Mouse (Mus musculus) hindbrain, embryonic 13.5 days (tissue): Measurements from ENCODE around the gene Mfsd9. TPM values are rescaled to one million over a fixed set of nuclear protein-coding genes. Genes with fewer than 3 reads are reported as not detected.

Experiments used
- ATAC-seq: fragments of 200-750 bp; cut with Nextera tagmentation; 2 replicates; pipeline ENCODE4 v1.8.0; 2017; ENCODE audit warnings: moderate TSS enrichment; ENCODE audit not compliant: low FRiP score
- H3K27ac ChIP-seq: fragments of 300-500 bp; sonication (generic); 2 replicates; pipeline ENCODE4 v1.5.1; 2015; ENCODE audit warnings: inconsistent platforms, mild to moderate bottlenecking, moderate library complexity
- H3K27me3 ChIP-seq: fragments of 300-500 bp; sonication (generic); 2 replicates; pipeline ENCODE4 v1.6.1; 2015; ENCODE audit warnings: mild to moderate bottlenecking, inconsistent platforms
- H3K36me3 ChIP-seq: fragments of 300-500 bp; sonication (generic); 2 replicates; pipeline ENCODE4 v1.6.1; 2015; ENCODE audit warnings: mild to moderate bottlenecking, inconsistent platforms
- H3K4me1 ChIP-seq: fragments of 300-500 bp; sonication (generic); replicated peaks from 2 replicates; pipeline ENCODE4 v1.6.1; 2015; ENCODE audit warnings: inconsistent platforms
- H3K4me2 ChIP-seq: fragments of 300-500 bp; sonication (generic); 2 replicates; pipeline ENCODE4 v1.6.1; 2015; ENCODE audit warnings: inconsistent platforms, mild to moderate bottlenecking, moderate library complexity
- H3K4me3 ChIP-seq: fragments of 300-500 bp; sonication (generic); 2 replicates; pipeline ENCODE4 v1.5.1; 2015; ENCODE audit warnings: mild to moderate bottlenecking, inconsistent platforms
- H3K9ac ChIP-seq: fragments of 300-500 bp; sonication (generic); 2 replicates; pipeline ENCODE4 v1.6.1; 2015; ENCODE audit warnings: mild to moderate bottlenecking, inconsistent platforms
- H3K9me3 ChIP-seq: fragments of 300-500 bp; sonication (generic); 2 replicates; pipeline ENCODE4 v1.6.1; 2016; ENCODE audit warnings: inconsistent platforms
- WGBS: fragments of 180-500 bp; shearing (Covaris S2); methylation state at CpG from one replicate; pipeline ENCODE4 v1.1.7; 2015; 5-methylcytosine and 5-hydroxymethylcytosine counted together
- polyA plus RNA-seq: library from polyadenylated mRNA; unstranded; fragments of >200 nt; fragmentation: Nextera tagmentation; extraction: Ambion mirVana; gene quantifications from 2 replicates; pipeline ENCODE4 v1.2.1, GENCODE M21; 2015

Gene Mfsd9
- polyA plus RNA-seq, 1 experiment from 2014 or later = 5.6 TPM

GRCm38 (mm10) chr1:40774040-40774439 is 16.4 kb downstream of the Mfsd9 start:
- 93% methylated on average over 10 of the region's 10 CpGs for WGBS
- no peaks in the 10 kb centered on the region for H3K27me3 ChIP-seq
- H3K4me1 ChIP-seq = peaks cover 5% of the 10 kb centered on the region; the same call in 1 of the 2 replicates
- H3K4me3 ChIP-seq = no peak overlapping the region
- peaks cover 7% of the 10 kb centered on the region; the same call in 1 of the 2 replicates for H3K9me3 ChIP-seq
- no peak overlapping the region for H3K4me2 ChIP-seq
- no peak overlapping the region for H3K9ac ChIP-seq
- no peak for ATAC-seq
- no peak overlapping the region for H3K27ac ChIP-seq
- H3K36me3 ChIP-seq = peaks cover 34% of the 10 kb centered on the region

GRCm38 (mm10) chr1:40773234-40773633 is 17.3 kb downstream of the Mfsd9 start:
- H3K27ac ChIP-seq = no peak overlapping the region
- H3K4me3 ChIP-seq = no peak overlapping the region
- WGBS = 92% methylated on average over 5 of the region's 5 CpGs
- peaks cover 5% of the 10 kb centered on the region; the same call in 1 of the 2 replicates for H3K4me1 ChIP-seq
- peaks cover 27% of the 10 kb centered on the region for H3K36me3 ChIP-seq
- no peak overlapping the region for H3K9ac ChIP-seq
- no peak overlapping the region for H3K4me2 ChIP-seq
- no peak for ATAC-seq
- H3K9me3 ChIP-seq = no peaks in the 10 kb centered on the region
- no peaks in the 10 kb centered on the region for H3K27me3 ChIP-seq

- Histone ChIP-seq H3K27ac (no peak overlapping the region), H3K36me3 (peaks cover 27% of the 10 kb centered on the region), H3K9ac (no peak overlapping the region), H3K4me1 (peaks cover 5% of the 10 kb centered on the region; the same call in 1 of the 2 replicates), H3K9me3 (no peaks in the 10 kb centered on the region), H3K27me3 (no peaks in the 10 kb centered on the region), H3K4me2 (no peak overlapping the region), H3K4me3 (no peak overlapping the region)
- ATAC-seq = no peak
- 93% methylated on average over 7 of the region's 7 CpGs for WGBS
Measured at GRCm38 (mm10) chr1:40771196-40771970, 19.1 kb downstream of the Mfsd9 start.

GRCm38 (mm10) chr1:40769331-40769894 is 21.1 kb downstream of the Mfsd9 start:
- Histone ChIP-seq H3K4me1 (peaks cover 5% of the 10 kb centered on the region; the same call in 1 of the 2 replicates), H3K9me3 (no peaks in the 10 kb centered on the region), H3K4me3 (no peak overlapping the region), H3K27ac (no peak overlapping the region), H3K27me3 (no peaks in the 10 kb centered on the region), H3K9ac (no peak overlapping the region), H3K36me3 (peaks cover 17% of the 10 kb centered on the region), H3K4me2 (no peak overlapping the region)
- ATAC-seq = no peak
- 56% methylated on average over 4 of the region's 4 CpGs for whole genome bisulfite sequencing

- no peak overlapping the region for H3K4me2 ChIP-seq
- no peaks in the 10 kb centered on the region for H3K27me3 ChIP-seq
- H3K9me3 ChIP-seq = no peaks in the 10 kb centered on the region
- 27% methylated on average over 6 of the region's 6 CpGs for WGBS
- no peak overlapping the region for H3K9ac ChIP-seq
- peaks cover 5% of the 10 kb centered on the region; the same call in 1 of the 2 replicates for H3K4me1 ChIP-seq
- peaks cover 9% of the 10 kb centered on the region for H3K36me3 ChIP-seq
- H3K4me3 ChIP-seq = no peak overlapping the region
- no peak for ATAC-seq
- no peak overlapping the region for H3K27ac ChIP-seq
Measured at GRCm38 (mm10) chr1:40768606-40769005, 21.9 kb downstream of the Mfsd9 start.

GRCm38 (mm10) chr1:40767588-40767987 is 22.9 kb downstream of the Mfsd9 start:
- no peak overlapping the region for H3K9ac ChIP-seq
- no peaks in the 10 kb centered on the region for H3K9me3 ChIP-seq
- H3K27ac ChIP-seq = no peak overlapping the region
- WGBS = 92% methylated on average over 18 of the region's 18 CpGs
- peaks cover 5% of the 10 kb centered on the region; the same call in 1 of the 2 replicates for H3K4me1 ChIP-seq
- H3K27me3 ChIP-seq = no peaks in the 10 kb centered on the region
- H3K4me2 ChIP-seq = no peak overlapping the region
- ATAC-seq = no peak
- no peaks in the 10 kb centered on the region; the same call in 1 of the 2 replicates for H3K36me3 ChIP-seq
- no peak overlapping the region for H3K4me3 ChIP-seq

- H3K27me3 ChIP-seq = no peaks in the 10 kb centered on the region
- peaks cover 5% of the 10 kb centered on the region; the same call in 1 of the 2 replicates for H3K4me1 ChIP-seq
- H3K4me3 ChIP-seq = no peak overlapping the region
- no peak overlapping the region for H3K4me2 ChIP-seq
- WGBS = 90% methylated on average over 12 of the region's 12 CpGs
- ATAC-seq = no peak
- no peak overlapping the region for H3K9ac ChIP-seq
- H3K36me3 ChIP-seq = no peaks in the 10 kb centered on the region
- no peak overlapping the region for H3K27ac ChIP-seq
- no peaks in the 10 kb centered on the region for H3K9me3 ChIP-seq
Measured at GRCm38 (mm10) chr1:40765521-40765920, 25.0 kb downstream of the Mfsd9 start.

- Histone ChIP-seq H3K9me3 (no peaks in the 10 kb centered on the region), H3K27ac (no peak overlapping the region), H3K9ac (no peak overlapping the region), H3K27me3 (no peaks in the 10 kb centered on the region), H3K36me3 (no peaks in the 10 kb centered on the region), H3K4me3 (no peak overlapping the region), H3K4me1 (peaks cover 5% of the 10 kb centered on the region; the same call in 1 of the 2 replicates), H3K4me2 (no peak overlapping the region)
- 92% methylated on average over 15 of the region's 15 CpGs for WGBS
- no peak for ATAC-seq
Measured at GRCm38 (mm10) chr1:40764701-40765275, 25.7 kb downstream of the Mfsd9 start.

GRCm38 (mm10) chr1:40764042-40764441 is 26.4 kb downstream of the Mfsd9 start:
- Histone ChIP-seq H3K36me3 (no peaks in the 10 kb centered on the region), H3K4me2 (no peak overlapping the region), H3K4me1 (no peaks in the 10 kb centered on the region), H3K9me3 (no peaks in the 10 kb centered on the region), H3K27me3 (no peaks in the 10 kb centered on the region), H3K4me3 (no peak overlapping the region), H3K9ac (no peak overlapping the region), H3K27ac (no peak overlapping the region)
- no peak for ATAC-seq
- 63% methylated on average over 1 of the region's 1 CpGs for WGBS

GRCm38 (mm10) chr1:40759751-40760445 is 30.6 kb downstream of the Mfsd9 start:
- Histone ChIP-seq H3K9me3 (no peaks in the 10 kb centered on the region), H3K9ac (no peak overlapping the region), H3K4me2 (no peak overlapping the region), H3K4me3 (no peak overlapping the region), H3K27ac (no peak overlapping the region), H3K27me3 (no peaks in the 10 kb centered on the region), H3K36me3 (no peaks in the 10 kb centered on the region), H3K4me1 (no peaks in the 10 kb centered on the region)
- no peak for ATAC-seq
- 90% methylated on average over 6 of the region's 6 CpGs for WGBS

- Histone ChIP-seq H3K4me1 (no peaks in the 10 kb centered on the region), H3K9me3 (no peaks in the 10 kb centered on the region), H3K36me3 (no peaks in the 10 kb centered on the region), H3K4me3 (no peak overlapping the region), H3K9ac (no peak overlapping the region), H3K4me2 (no peak overlapping the region), H3K27ac (no peak overlapping the region), H3K27me3 (no peaks in the 10 kb centered on the region)
- WGBS = 89% methylated on average over 5 of the region's 5 CpGs
- ATAC-seq = no peak
Measured at GRCm38 (mm10) chr1:40746089-40746488, 44.4 kb downstream of the Mfsd9 start.

- no peak overlapping the region for H3K9ac ChIP-seq
- no peak overlapping the region for H3K27ac ChIP-seq
- no peak overlapping the region for H3K4me3 ChIP-seq
- no peaks in the 10 kb centered on the region for H3K27me3 ChIP-seq
- ATAC-seq = no peak
- H3K36me3 ChIP-seq = no peaks in the 10 kb centered on the region
- WGBS = 83% methylated on average over 2 of the region's 2 CpGs
- no peaks in the 10 kb centered on the region for H3K9me3 ChIP-seq
- H3K4me2 ChIP-seq = no peak overlapping the region
- H3K4me1 ChIP-seq = no peaks in the 10 kb centered on the region
Measured at GRCm38 (mm10) chr1:40740739-40741138, 49.7 kb downstream of the Mfsd9 start.
